Comparison of ENCODE assay signal across 9 mouse cellular contexts in genomic region chr5:136442238-136443187, GRCm38 (mm10).
DNase-seq lines count a peak whose midpoint lies in the region; ATAC-seq and TF ChIP-seq lines count a peak whose summit lies in the region.
"Had no signal": no experiment of that assay in that cellular context is flagged by ENCODE, and none has a peak within 500 bp of the region (broad histone marks: within the 10 kb centered on the region; RNA-seq: fewer than 3 reads in every experiment).

No protein-coding gene starts in this region.

- H3K9ac ChIP-seq in lung, postnatal 0 days (replicated peaks; ENCODE audit: low read depth) = no peak overlapping the region
- H3K9ac ChIP-seq: limb, embryonic 12.5 days had no signal

- 44% methylated on average over 11 of the region's 11 CpGs for WGBS in lung, postnatal 0 days

- no peaks in the 10 kb centered on the region for H3K27me3 ChIP-seq in lung, postnatal 0 days (replicated peaks; ENCODE audit: insufficient read depth, low read length)
- H3K27me3 ChIP-seq: limb, embryonic 12.5 days had no signal

- no peaks in the 10 kb centered on the region for H3K36me3 ChIP-seq in lung, postnatal 0 days (ENCODE audit: insufficient read depth, low read length)

- no peak overlapping the region for H3K4me2 ChIP-seq in lung, postnatal 0 days (replicated peaks; ENCODE audit: low read depth, low read length)
- H3K4me2 ChIP-seq: limb, embryonic 12.5 days had no signal

- peak; percentile 53 to 63 for DNase-seq in cerebellum, postnatal 10 days
- DNase-seq in cerebellum, adult 9-11 months = no peak
- DNase-seq in lung, postnatal 0 days (ENCODE audit: low spot score) = peak; percentile 9
- DNase-seq in lung, postnatal 14 days = no peak
- peak; percentile 61 for DNase-seq in kidney, postnatal 14 days
- peak; percentile 57 to 79 for DNase-seq in thymus, postnatal 36 days
- no peak for DNase-seq in left cerebral cortex, adult 18-20 months (ENCODE audit: low spot score in 2 of 2)
- DNase-seq in adrenal gland, postnatal 25 days = no peak

- H3K9me3 ChIP-seq in lung, postnatal 0 days (ENCODE audit: low read length) = no peaks in the 10 kb centered on the region
- H3K9me3 ChIP-seq: limb, embryonic 12.5 days had no signal

- peaks cover 17% of the 10 kb centered on the region; the same call in 1 of the 2 replicates for H3K4me1 ChIP-seq in lung, postnatal 0 days (ENCODE audit: insufficient read depth, low read depth, low read length)

- ATAC-seq in lung, postnatal 0 days = no peak

- no peak for TF ChIP-seq EP300 in lung, postnatal 0 days (IDR thresholded peaks at IDR 0.05)

- H3K27ac ChIP-seq in lung, postnatal 0 days (ENCODE audit: low read length) = peak overlapping the region; percentile 14; the same call in 1 of the 2 replicates
- H3K27ac ChIP-seq: limb, embryonic 12.5 days had no signal

- H3K4me3 ChIP-seq in lung, postnatal 0 days (ENCODE audit: low read depth, low read length) = no peak overlapping the region
- H3K4me3 ChIP-seq: limb, embryonic 12.5 days had no signal

- no peak for TF ChIP-seq CTCF in lung, postnatal 0 days (IDR thresholded peaks at IDR 0.05)

Comparison
In these comparisons a context has a peak if more than half of its experiments do, and no peak if none do; other contexts are left out.
1. DNase-seq: peak in cerebellum, postnatal 10 days (2 of 2), lung, postnatal 0 days (single experiment), kidney, postnatal 14 days (single experiment) and thymus, postnatal 36 days (2 of 2); none in cerebellum, adult 9-11 months (single experiment), lung, postnatal 14 days (single experiment), left cerebral cortex, adult 18-20 months (0 of 2) and adrenal gland, postnatal 25 days (single experiment).